Mouse (Mus musculus): ENCODE results near the gene Cyb561d2.

DNA sequence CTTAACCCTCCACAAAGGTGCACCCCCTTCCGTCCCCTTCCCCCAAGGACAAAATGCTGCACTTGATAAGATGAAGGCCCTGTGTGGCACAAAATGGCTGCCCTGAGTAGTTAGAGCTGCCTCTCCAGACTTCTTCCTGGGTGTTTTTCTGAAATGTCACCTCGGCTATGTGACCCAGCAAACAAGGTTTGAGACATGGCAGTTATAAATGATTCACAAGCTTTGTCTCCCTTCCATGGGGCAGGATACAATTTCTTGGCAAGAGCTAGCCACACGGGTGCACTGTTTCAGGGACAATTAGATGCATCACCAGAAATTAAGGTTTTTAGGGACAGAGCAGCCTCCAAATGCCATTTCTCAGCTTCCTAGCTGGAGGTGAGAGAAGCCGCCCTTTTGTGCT, 1.6 kb downstream of the Cyb561d2 start:
- TF ChIP-seq CTCF (IDR thresholded peaks at IDR 0.05; ENCODE audit: extremely low read depth, insufficient read depth, insufficient read length, insufficient replicate concordance) (no peak), POLR2A (IDR thresholded peaks at IDR 0.05; ENCODE audit: low read depth, low read length) (no peak)

Measured in spleen, adult 2 months (tissue).